Mouse (Mus musculus): ENCODE measurements at regions not wholly inside any gene's neighbourhood (a gene's known extent, or its start where the extent isn't known, plus 50 kb on each side); places are given as distances from the start of the nearest gene placed in this dataset.

GRCm38 (mm10) chr10:50071857-50072256 lies 283.3 kb upstream of the Grik2 start:
- no peak for TF ChIP-seq CTCF (IDR thresholded peaks at IDR 0.05; ENCODE audit: borderline replicate concordance, extremely low read depth, insufficient read depth, insufficient read length)
- TF ChIP-seq POLR2A (IDR thresholded peaks at IDR 0.05; ENCODE audit: borderline replicate concordance, extremely low read depth, insufficient read depth, insufficient read length, poor library complexity, severe bottlenecking), result no peak
